Mouse (Mus musculus): ENCODE measurements at regions not wholly inside any gene's neighbourhood (a gene's known extent, or its start where the extent isn't known, plus 50 kb on each side); places are given as distances from the start of the nearest gene placed in this dataset.

DNA sequence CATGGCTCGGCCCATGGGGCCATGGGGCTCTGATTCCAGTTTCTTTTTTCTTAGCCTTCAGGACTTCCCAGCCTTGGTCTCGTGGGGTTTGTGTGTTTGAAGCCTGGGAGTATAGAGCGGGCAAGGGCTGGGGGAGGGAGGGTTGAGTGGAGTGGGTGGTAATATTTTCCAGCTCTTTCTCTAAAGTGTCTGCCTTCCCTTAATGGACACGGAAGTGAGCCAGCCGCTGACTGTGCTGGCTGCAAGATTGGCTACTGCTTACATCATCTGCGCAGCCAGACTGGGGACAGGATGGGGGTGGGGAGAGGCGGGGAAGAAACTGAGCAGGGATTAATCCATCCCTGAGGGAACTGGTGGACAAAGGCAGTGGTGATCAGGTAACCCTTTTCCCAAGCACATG lies 52.3 kb downstream of the Tnp1 start:
- DNase-seq (ENCODE audit: low spot score): no peak

- DNase-seq (ENCODE audit: low spot score): no peak
Observed at GRCm38 (mm10) chr1:72960241-72960653, 55.5 kb downstream of the Tnp1 start.

DNA sequence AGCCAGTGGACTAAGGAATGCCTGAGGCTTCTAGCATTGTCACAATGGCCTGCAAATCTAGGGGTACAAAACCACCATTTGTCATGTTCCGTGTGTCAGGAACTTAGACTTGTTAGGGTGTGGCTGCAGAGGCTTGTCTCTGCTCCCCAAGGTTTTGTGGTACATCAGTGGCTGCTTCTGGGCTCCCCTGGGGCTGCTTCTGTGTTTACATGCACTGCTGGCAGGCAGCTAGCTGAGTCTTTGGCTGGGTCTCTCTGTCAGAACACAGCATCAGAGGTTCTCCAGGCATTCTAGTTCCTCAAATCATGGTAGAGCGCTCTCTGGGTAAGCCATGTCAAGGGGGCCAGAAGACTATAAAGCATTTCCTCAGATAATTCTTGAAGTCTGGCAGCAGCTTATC lies 60.3 kb downstream of the Tnp1 start:
- DNase-seq (ENCODE audit: low spot score): no peak

- no peak for DNase-seq (ENCODE audit: low spot score)
Observed at GRCm38 (mm10) chr1:72952896-72953295, 62.8 kb downstream of the Tnp1 start.

- DNase-seq (ENCODE audit: low spot score): no peak
Observed at GRCm38 (mm10) chr1:72951802-72952201, 63.9 kb downstream of the Tnp1 start.

- no peak for DNase-seq (ENCODE audit: low spot score)
Observed at GRCm38 (mm10) chr1:72951365-72951764, 64.3 kb downstream of the Tnp1 start.

GRCm38 (mm10) chr1:72946235-72946634 lies 69.5 kb downstream of the Tnp1 start:
- no peak for DNase-seq (ENCODE audit: low spot score)

- DNase-seq (ENCODE audit: low spot score): no peak
Observed at GRCm38 (mm10) chr1:72945750-72946102, 70.0 kb downstream of the Tnp1 start.

GRCm38 (mm10) chr1:72944805-72945749 lies 70.4 kb upstream of the Igfbp5 start:
- DNase-seq (ENCODE audit: low spot score): peak; percentile 37

DNA sequence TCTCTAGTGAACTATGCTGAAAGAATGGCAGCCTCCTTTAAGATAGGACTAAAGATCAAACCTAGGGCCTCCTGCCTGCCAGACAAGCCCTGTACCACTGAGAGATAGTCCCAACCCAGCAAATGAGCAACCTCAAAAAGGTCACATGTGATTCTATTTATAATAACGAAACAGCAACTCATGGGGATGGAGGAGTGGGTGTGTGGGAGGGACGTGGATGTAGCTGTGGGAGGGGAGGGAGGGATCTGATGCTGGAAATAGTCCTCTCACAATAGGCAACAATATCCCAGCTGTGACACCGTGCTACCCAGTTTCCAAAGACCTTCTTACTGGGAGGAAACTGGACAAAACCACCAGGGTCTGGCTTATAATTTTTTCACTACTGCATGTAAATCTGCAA lies 69.5 kb upstream of the Igfbp5 start:
- DNase-seq (ENCODE audit: low spot score): no peak

DNA sequence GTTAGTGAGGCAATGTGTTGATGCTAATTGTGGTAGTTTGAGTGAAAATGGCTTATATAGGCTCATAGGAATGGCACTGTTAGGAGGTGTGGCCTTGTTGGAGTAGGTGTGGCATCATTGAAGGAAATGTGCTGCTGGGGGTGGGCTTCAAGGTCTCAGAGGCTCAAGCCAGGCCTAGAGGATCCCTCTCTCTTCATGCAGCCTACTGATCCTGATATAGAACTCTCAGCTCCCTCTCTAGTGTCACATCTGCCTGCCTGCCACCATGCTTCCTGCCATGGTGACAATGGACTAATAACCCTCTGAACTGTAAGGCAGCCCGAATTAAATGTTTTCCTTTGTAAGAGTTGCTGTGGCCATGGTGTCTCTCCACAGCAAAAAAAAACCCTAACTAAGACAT lies 68.4 kb upstream of the Igfbp5 start:
- no peak for DNase-seq (ENCODE audit: low spot score)

GRCm38 (mm10) chr1:72942351-72942750 lies 67.7 kb upstream of the Igfbp5 start:
- DNase-seq (ENCODE audit: low spot score): no peak

- no peak for DNase-seq (ENCODE audit: low spot score)
Observed at GRCm38 (mm10) chr1:72939948-72940347, 65.3 kb upstream of the Igfbp5 start.

DNA sequence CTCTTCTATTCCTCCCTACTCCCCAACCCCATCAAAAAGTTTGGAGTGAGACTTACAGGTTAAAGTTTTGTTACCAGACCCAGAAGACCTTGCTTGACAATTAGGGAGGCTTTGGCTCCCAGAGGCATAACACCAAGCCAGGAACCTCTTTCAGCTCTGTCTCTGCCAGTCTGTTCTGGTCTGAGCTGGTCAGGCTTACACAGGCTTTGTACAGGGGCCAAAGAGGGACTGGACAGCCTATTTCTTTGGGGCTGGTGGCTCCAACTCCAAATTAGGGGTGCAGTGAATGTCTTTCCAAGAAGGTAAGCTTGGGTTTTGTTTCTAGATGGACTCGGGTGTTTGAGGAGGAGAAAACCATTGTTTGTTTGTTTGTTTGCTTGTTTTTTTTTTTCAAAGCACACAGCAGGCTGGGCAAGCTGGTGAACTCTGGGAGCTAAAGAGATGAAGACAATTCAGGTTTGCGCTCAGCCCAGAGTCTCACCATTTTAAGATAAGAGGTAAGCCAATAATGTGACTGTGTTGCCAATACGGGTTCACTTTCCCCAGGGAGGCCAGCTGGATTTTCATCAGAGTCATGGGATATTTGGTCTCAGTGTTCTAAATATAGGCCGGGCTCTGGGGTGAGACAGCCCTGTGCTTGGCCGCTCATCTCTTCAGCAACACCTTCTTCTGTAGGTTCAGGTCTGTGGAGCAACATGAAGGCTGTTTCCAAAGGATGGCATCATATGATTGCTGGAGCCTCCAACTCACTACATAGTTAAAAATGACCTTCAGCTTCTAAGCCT lies 62.2 kb upstream of the Igfbp5 start:
- no peak for DNase-seq (ENCODE audit: low spot score)

DNA sequence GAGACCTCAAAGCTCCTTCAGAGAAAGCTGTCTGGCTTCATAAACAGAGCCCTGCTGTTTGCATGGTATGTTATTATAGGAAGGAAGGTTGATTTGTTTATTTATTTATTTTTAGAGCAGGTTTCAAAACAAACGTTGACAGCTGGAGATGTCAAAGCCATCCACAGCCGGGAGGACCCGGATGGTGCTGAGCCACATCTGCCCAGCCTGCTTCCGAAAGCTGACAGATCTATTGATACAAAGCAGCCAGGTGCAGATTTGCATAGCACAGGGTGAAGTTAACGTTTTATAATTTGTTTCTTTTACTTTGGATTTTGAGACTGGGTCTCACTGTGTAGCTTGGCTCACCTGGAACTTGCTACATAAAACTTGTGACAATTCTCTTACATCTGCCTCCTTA lies 61.5 kb upstream of the Igfbp5 start:
- no peak for DNase-seq (ENCODE audit: low spot score)

- no peak for DNase-seq (ENCODE audit: low spot score)
Observed at GRCm38 (mm10) chr1:72935084-72935483, 60.4 kb upstream of the Igfbp5 start.

- DNase-seq (ENCODE audit: low spot score): no peak
Observed at GRCm38 (mm10) chr1:72929774-72930173, 55.1 kb upstream of the Igfbp5 start.
